Mouse (Mus musculus) thymus, postnatal 25 days (tissue): ENCODE data around the gene Adgb.
A peak's percentile ranks its signal among the peaks of the same experiment; 100 is the strongest.
"Not testable (repeated sequence)": the region's sequence is repeated elsewhere in the genome, so short reads cannot be mapped to it uniquely, and the experiment has no call there.

Source experiments
- DNase-seq: peaks from one replicate; pipeline ENCODE4 v3.0.0; 2022

Gene Adgb

DNA sequence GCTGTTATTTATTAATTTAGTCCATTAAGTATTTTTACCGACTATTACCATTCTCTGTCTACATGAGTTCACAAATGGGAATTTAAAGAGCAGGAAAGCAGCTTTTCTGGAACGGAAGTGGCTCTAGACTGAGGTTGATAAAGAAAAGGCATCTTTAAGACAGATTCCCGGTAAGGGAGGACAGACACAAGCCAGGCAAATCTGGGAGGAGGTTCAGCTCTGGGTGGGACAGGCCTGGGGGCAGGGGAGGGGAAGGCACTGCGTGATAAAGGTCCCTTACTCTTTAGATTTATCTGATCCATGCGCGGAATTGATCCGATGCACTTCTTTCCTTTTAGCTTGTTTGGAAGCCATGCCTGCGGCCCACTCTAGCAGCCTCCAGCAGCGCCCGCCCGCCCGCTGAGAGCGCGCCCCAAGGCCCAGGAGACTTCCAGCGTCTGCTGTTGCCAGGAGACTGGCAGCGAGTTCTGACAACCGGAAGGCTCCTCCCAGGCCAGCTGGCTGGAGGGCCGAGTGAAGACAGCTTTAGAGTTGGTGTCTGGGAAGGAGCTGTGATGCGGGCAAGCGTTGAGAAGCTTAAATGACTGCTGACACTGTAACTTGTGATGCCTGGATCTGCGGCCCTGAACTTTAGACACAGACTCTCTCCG, at the start of gene Adgb:
Gene Adgb, minus strand, starts transcription at position 366 of the 650 bp plus-strand sequence.
- DNase-seq: peak; percentile 28

DNA sequence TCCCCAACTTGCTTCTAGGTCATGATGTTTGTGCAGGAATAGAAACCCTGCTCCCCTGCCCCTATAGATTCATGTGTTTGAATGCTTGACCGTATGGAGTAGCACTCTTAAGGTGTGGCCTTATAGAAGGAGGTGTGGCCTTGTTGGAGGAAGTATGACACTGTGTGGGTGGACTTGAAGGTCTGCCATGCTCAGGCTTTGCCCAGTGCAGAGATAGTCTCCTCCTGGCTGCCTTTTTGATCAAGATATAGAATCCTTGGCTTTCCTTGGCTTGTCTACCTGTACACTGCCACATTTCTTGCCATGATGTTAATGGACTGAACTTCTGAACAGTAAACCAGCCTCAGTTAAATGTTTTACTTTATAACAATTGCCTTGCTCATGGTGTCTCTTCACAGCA, 8.0 kb upstream of the Adgb start:
- no peak for DNase-seq

DNA sequence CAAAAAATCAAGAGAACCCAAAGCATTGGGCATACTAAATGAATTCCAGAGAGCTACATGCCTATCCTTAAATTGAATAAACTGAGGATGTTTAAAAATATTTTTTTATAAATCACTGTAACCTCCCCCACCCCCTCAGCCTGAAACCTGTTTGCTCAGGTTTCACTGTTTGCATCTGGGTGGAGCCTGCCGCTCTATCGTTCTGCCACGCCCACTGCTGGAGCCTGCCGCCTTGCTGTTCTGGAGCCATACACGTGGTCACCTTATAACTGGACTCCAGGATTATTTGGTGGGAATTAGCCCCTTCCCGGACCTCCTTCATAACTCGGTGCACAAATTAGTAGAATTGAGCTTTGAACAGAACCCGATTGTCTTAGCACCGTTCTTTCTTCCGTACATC, 5.3 kb upstream of the Adgb start:
- not testable (repeated sequence) for DNase-seq

GRCm38 (mm10) chr10:10476956-10477355, 4.8 kb upstream of the Adgb start:
- no peak for DNase-seq

DNA sequence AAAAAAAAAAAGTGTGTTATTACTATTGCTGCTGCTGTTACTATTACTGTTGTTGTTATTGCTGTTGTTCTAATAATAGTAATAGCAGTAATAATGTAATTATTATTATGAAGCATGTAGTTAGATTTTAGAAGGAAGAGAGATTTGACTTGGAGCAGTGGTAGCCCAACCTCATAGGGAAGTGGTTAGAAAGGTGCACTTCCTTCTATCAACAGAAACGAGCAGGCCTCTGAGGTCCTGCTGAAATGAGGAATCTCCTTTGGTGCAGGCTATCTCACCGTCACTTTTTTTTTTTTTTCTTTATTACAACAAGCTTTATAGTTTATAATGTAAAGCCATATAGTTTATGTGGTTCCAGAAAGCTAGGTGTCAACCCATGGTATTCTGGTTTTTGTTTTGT, 4.4 kb upstream of the Adgb start:
- DNase-seq: no peak

DNA sequence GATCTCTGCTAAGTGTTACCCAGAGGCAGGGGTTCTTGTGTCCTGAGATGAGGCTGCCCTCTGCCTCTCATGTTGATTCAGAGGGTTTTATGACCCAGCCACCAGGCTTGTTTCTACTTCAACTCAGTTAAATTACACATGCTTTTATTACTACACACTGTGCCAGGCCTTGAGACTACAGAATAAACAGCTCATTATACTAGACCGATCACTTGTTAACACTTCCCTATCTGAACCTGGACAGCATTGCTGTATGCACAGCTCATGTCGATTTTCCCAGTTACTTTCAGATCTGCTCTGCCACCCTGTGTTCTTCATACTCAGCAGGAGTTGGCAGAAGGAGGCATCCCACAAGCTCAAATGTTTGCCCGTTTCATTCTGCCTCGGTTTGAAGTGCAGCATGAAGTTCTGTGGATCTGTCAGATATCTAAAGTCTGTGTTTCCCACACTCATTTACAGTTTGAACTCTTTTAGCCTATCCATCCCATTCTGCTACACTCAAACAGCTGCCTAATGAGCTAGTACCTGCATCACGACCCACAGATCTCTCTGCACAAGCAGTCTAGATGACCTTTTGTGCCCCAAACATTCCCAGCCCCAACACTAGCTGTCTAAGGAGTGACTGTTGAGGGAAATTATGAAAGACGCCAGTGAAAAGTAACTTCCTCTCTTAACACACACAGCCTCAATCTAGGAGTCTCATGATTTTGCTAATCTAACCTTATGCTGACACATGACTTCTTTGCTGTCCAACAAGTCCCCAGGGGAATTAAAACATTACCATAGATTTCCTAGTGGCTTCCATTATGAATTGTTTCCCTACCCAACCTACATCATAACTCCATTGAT, 3.2 kb downstream of the Adgb start:
- no peak for DNase-seq

GRCm38 (mm10) chr10:10460113-10460512, 12.0 kb downstream of the Adgb start:
- no peak for DNase-seq

GRCm38 (mm10) chr10:10456991-10457390, 15.1 kb downstream of the Adgb start:
- DNase-seq: no peak

DNA sequence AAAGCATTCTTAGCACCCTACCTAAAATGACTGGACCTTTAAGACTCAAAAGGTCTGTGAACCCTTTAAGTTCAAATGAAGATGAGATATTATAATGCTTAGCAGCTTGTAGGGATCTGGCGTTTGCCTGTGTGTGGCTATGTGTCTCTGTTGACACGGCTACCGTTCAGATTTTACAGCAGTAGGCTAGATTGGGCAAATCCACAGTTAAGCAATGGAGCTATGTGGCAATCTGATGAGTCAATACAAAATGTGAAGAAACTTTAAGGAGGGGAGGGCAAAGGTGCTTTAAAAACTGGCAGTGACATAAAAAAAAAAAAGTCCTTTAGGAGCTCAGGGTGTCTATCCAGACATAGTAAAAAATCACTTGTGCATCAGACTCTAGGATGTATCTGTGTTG, 23.1 kb downstream of the Adgb start:
- DNase-seq: no peak

GRCm38 (mm10) chr10:10444841-10445466, 27.2 kb downstream of the Adgb start:
- no peak for DNase-seq

DNA sequence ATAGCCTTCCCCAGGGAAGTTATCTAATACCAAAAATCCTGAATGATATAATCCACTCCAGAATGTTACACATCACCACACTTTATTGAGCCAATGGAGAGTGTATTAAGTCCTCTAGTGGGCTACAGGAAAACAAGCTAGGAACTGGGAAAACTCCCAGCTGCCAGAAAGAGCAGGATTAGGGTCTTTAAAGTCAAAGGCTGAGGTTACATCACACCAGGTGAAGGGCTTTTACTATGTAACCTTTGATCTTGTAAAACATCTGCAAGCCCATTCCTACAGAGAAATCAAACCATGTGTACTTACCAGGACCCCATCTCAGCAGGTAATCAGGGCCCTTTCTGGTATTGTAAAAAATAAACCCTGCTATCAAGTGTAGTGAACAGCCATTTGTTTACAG, 28.6 kb downstream of the Adgb start:
- DNase-seq: no peak

GRCm38 (mm10) chr10:10435014-10435413, 37.1 kb downstream of the Adgb start:
- no peak for DNase-seq

DNA sequence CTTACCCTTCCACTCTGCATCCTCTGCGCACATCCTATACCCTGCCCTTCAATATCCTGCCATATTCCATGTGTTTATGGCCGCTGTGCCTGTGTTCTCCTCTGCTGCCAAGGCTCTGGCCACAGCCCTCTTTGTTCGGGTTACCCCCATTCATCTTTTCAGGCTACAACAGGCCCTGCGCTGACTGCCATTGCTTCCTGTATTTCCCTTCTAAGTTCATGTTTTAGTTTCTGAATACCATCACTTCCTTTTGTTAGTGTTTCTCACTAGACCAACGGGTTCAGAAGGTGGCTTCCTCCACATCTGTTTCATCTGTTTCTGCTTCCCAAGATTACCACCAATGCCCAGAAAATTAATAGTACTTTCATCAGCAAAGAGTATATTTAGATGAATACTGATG, 42.5 kb downstream of the Adgb start:
- DNase-seq: no peak

DNA sequence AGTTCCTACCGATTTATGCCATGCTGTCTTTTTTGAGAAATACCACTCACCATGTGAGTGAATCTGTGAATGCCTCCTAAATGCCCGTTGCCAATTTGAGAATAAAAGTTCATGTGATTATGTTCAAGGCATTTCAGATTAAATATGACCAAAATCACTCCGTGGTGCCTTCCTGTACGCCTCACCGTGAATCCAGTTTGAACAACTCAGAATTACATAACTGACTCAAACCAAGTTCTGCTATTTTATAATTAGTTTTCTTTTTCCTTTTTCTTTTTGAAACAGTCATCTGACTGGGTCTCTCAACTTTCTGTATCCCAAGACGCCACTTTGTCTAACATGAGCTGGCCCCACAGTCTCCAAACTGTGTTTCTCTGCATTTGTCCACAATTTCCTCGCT, 43.1 kb downstream of the Adgb start:
- no peak for DNase-seq

GRCm38 (mm10) chr10:10424383-10424782, 47.7 kb downstream of the Adgb start:
- no peak for DNase-seq

DNA sequence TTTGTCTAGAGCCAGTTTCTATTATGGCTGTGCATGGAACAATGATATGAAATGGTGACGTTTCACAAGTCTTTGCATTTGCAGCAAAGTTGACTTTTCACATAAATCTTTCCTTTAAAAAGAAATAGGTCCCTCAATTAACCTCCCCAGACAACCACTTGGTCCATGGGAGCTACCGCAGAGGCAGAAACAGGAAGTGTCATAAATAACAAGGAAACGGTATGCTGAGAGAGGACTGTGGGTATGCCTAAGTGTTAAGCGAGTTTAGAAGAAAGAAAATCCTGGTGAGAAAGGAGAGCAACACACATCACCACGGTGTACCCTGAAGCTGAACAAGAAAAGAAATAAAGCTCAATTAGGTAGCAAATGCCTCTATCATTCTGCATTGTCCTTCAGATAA, 61.1 kb downstream of the Adgb start:
- DNase-seq: no peak

DNA sequence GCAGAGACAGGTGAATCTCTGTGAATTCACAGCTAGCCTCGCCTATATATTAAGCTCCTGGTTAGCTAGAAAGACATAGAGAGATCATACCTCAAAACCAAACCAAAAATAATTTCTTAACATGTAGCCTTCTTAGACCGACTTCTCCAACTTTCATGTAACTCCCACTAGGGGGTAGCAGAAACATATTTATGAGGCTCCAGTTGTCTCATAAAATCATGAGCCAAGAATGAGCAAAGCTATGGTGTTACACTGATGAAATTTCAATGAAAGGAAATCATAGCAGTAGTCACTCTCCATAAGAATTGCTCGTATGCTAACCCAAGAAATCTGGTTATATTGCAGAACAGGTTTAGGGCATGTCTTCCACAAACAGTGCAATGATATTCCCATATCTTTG, 64.0 kb downstream of the Adgb start:
- DNase-seq: no peak

DNA sequence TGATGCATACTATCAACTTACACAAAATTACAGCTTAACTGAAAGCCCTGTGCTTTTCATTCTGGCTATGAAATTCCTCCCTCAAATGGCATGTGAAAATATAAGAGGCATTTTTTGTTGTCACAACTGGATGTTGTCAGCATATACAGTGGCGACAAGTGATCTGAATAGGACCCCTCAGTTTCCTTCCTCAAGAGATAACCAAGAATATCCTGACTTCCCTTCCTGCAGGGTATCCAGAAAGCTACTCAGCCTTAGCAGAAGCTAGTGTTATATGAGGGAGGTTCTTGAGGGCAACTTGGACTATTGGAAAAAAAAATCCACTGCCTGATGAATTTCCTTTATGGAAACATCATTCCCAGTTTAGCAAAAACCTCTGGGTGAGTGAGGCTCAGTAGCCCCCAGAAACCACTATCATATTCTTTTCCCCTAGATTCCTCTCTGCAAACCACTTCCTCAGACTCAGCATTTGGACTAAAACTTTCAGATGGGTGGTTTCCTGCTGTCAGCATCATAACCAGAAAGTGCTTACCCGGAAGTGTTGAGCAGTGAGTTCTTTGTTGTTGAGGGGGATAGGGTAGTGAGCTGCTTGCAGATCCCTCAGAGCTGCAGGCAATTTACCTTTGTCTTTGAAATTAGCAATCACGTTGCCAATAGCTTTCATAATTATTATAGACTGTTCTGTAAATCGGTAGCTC, 76.2 kb downstream of the Adgb start:
- peak; percentile 11 for DNase-seq

- no peak for DNase-seq
Observed at GRCm38 (mm10) chr10:10374629-10375028, 97.5 kb downstream of the Adgb start.

DNA sequence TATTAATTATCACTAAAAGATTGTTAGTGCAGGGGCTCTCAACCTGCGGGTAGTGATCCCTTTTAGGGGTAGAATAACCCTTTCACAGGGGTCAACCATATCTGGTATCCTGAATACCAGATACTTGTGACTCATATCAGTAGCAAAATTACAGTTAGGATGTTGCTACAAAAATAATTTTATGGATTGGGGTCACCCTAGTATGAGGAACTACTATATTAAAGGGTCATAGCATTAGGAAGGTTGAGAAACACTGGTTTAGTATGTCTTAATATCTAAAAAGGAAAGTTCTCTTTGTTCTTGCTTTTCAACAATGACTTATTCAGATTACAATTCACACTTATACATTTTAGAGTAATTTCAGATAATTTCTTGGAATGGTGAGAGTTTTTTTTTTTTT, 108.1 kb downstream of the Adgb start:
- no peak for DNase-seq

GRCm38 (mm10) chr10:10355605-10356227, 116.4 kb downstream of the Adgb start:
- DNase-seq: no peak

DNA sequence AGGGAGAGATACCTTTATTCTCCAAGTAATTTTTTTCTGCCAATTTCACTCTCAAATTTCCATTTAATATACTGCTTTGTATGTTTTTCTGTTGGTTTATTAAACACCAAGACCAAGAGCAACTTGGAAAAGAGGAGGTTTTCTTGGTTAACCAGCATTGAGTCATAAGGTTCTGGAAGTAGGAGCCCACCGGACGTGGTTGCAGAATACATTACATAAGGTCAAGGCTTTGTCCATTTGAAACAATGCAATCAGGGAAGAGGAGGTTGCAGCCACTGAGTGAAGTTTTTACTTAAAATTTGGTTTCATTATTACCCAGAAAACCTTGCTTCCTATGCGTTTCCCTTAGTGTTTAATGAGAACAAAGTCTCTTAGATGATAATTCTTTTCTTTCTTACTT, 119.9 kb downstream of the Adgb start:
- DNase-seq: no peak

GRCm38 (mm10) chr10:10350550-10350949, 121.6 kb downstream of the Adgb start:
- no peak for DNase-seq
